Mouse (Mus musculus): ENCODE data around the gene Mal. TPM values are rescaled to one million over a fixed set of nuclear protein-coding genes. Genes with fewer than 3 reads are reported as not detected.

Gene Mal
- polyA plus RNA-seq, 1 experiment from 2014 or later, result 2.7 TPM

DNA sequence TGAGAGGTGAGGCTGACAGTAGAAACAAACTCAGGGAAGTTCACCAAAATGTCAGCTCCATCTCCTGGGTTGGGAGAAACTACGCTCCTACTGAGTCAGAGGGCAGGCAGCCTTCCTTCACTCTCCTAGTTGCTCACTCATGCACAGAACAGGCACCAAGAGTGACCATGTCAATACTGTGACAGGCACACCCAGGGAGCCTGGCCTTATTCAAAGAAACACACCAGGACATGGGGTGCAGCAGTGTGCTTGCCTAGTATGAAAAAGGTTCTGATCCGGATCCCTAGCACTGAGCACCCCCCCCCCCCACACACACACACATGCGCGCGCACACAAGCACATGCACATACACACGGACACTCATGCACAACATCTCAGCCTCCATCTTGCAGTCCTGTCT lies 8.3 kb downstream of the Mal start:
- Histone ChIP-seq H3K9ac (no peak overlapping the region), H3K4me1 (replicated peaks) (no peaks in the 10 kb centered on the region), H3K9me3 (no peaks in the 10 kb centered on the region), H3K36me3 (no peaks in the 10 kb centered on the region), H3K27ac (no peak overlapping the region), H3K4me2 (no peak overlapping the region), H3K4me3 (no peak overlapping the region), H3K27me3 (peaks cover 13% of the 10 kb centered on the region; the same call in 1 of the 2 replicates)
- ATAC-seq (ENCODE audit: low FRiP score), result no peak
- 91% methylated on average over 6 of the region's 6 CpGs for WGBS

DNA sequence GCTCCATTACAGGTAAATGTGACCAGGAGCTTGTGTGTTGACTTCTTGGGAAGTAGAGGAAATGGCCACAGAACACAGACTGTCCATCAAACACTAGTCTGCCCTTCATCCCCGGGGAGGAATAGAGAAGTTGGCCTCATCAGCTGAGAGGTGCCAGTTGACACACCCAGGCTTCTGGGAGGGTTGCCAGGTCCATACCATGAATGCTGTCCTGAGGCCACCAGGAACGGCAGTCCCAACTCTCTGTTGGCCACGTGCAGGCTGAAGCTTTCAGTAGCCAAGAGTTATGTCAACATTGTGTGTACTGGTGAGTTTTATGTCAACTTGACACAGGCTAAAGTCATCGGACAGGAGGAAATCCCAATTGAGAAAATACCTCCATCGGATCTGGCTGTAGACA lies 9.6 kb downstream of the Mal start:
- H3K9me3 ChIP-seq, result no peaks in the 10 kb centered on the region
- 0 out of 2 replicates have a peak, but pooled peaks cover 4% of the 10 kb centered on the region for H3K27me3 ChIP-seq
- no peak overlapping the region for H3K27ac ChIP-seq
- H3K9ac ChIP-seq, result no peak overlapping the region
- H3K4me3 ChIP-seq, result no peak overlapping the region
- no peaks in the 10 kb centered on the region for H3K36me3 ChIP-seq
- ATAC-seq (ENCODE audit: low FRiP score), result no peak
- H3K4me1 ChIP-seq (replicated peaks), result no peaks in the 10 kb centered on the region
- 83% methylated on average over 5 of the region's 5 CpGs for WGBS
- H3K4me2 ChIP-seq, result no peak overlapping the region

- no peak for ATAC-seq (ENCODE audit: low FRiP score)
- no peak overlapping the region for H3K9ac ChIP-seq
- no peaks in the 10 kb centered on the region for H3K4me1 ChIP-seq (replicated peaks)
- H3K9me3 ChIP-seq, result no peaks in the 10 kb centered on the region
- no peak overlapping the region for H3K4me2 ChIP-seq
- H3K27me3 ChIP-seq, result no peaks in the 10 kb centered on the region
- H3K4me3 ChIP-seq, result no peak overlapping the region
- WGBS, result 74% methylated on average over 19 of the region's 19 CpGs
- no peaks in the 10 kb centered on the region for H3K36me3 ChIP-seq
- no peak overlapping the region for H3K27ac ChIP-seq
Measured at GRCm38 (mm10) chr2:127643728-127644704, 12.5 kb downstream of the Mal start.

DNA sequence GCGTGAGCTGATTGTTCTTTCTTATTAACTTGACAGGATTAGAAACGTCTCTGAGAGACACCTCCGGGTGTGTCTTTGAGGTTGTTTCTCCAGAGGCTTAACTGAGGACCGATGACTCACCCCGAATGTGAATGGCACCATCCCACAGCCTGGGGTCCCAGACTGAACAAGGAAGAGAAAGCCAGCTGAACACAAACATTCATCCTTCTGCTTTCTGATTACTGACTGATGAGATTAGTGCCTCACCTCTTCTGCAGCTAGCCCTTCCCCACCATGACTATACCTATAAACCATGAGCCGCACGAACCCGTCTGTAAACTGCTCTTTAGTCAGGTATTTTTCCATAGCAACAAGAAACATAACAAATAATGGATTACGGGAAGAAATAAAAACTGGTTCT lies 17.5 kb downstream of the Mal start:
- no peaks in the 10 kb centered on the region for H3K4me1 ChIP-seq (replicated peaks)
- 87% methylated on average over 9 of the region's 9 CpGs for WGBS
- H3K27ac ChIP-seq, result no peak overlapping the region
- ATAC-seq (ENCODE audit: low FRiP score), result no peak
- H3K4me2 ChIP-seq, result no peak overlapping the region
- H3K36me3 ChIP-seq, result no peaks in the 10 kb centered on the region
- no peaks in the 10 kb centered on the region for H3K9me3 ChIP-seq
- no peaks in the 10 kb centered on the region for H3K27me3 ChIP-seq
- no peak overlapping the region for H3K4me3 ChIP-seq
- no peak overlapping the region for H3K9ac ChIP-seq

GRCm38 (mm10) chr2:127635581-127635980 lies 20.9 kb downstream of the Mal start:
- H3K4me1 ChIP-seq (replicated peaks), result no peaks in the 10 kb centered on the region
- H3K4me2 ChIP-seq, result no peak overlapping the region
- ATAC-seq (ENCODE audit: low FRiP score), result no peak
- H3K9me3 ChIP-seq, result no peaks in the 10 kb centered on the region
- WGBS, result 82% methylated on average over 6 of the region's 6 CpGs
- no peak overlapping the region for H3K4me3 ChIP-seq
- H3K27ac ChIP-seq, result no peak overlapping the region
- H3K27me3 ChIP-seq, result no peaks in the 10 kb centered on the region
- H3K9ac ChIP-seq, result no peak overlapping the region
- H3K36me3 ChIP-seq, result no peaks in the 10 kb centered on the region

- H3K27ac ChIP-seq, result no peak overlapping the region
- no peak overlapping the region for H3K9ac ChIP-seq
- H3K27me3 ChIP-seq, result 0 out of 2 replicates have a peak, but pooled peaks cover 3% of the 10 kb centered on the region
- no peak overlapping the region for H3K4me3 ChIP-seq
- no peaks in the 10 kb centered on the region for H3K4me1 ChIP-seq (replicated peaks)
- WGBS, result 74% methylated on average over 2 of the region's 2 CpGs
- ATAC-seq (ENCODE audit: low FRiP score), result no peak
- H3K36me3 ChIP-seq, result no peaks in the 10 kb centered on the region
- H3K4me2 ChIP-seq, result no peak overlapping the region
- no peaks in the 10 kb centered on the region for H3K9me3 ChIP-seq
Measured at GRCm38 (mm10) chr2:127632601-127633000, 23.9 kb downstream of the Mal start.

DNA sequence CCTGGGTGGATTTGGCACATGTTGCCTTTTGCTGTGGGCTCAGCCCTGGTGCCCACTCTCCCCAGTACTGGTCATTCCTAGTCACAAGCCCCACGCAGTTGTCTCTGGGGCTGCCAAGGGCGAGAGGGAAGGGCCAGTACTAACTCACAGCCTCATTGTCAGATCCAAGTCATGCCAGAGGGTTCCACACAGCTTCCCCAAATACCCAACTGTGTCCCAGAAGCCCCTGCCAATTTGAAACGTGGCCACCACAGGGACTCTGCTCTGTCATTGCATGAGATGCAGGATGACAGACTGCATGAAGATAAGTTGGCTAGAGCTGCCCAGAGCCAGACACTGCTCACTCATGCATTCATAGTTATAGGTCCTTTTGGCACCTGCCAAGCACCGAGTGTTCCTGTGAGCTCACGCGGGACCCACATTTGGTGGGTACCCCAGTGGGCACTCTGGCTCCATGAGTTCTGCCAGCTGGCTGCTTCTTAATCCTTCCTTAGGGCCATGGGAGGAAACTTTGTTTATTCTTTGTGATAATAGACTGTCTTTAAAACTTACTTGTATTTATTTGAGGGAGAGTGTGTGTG lies 28.4 kb downstream of the Mal start:
- no peaks in the 10 kb centered on the region for H3K9me3 ChIP-seq
- H3K27ac ChIP-seq, result no peak overlapping the region
- H3K27me3 ChIP-seq, result 0 out of 2 replicates have a peak, but pooled peaks cover 3% of the 10 kb centered on the region
- H3K4me1 ChIP-seq (replicated peaks), result no peaks in the 10 kb centered on the region; the same call in 1 of the 2 replicates
- H3K4me2 ChIP-seq, result no peak overlapping the region
- H3K4me3 ChIP-seq, result no peak overlapping the region
- no peak overlapping the region for H3K9ac ChIP-seq
- WGBS, result 81% methylated on average over 6 of the region's 6 CpGs
- ATAC-seq (ENCODE audit: low FRiP score), result no peak
- H3K36me3 ChIP-seq, result no peaks in the 10 kb centered on the region

GRCm38 (mm10) chr2:127627354-127627753 lies 29.1 kb downstream of the Mal start:
- Histone ChIP-seq H3K27me3 (0 out of 2 replicates have a peak, but pooled peaks cover 3% of the 10 kb centered on the region), H3K4me2 (no peak overlapping the region), H3K9me3 (no peaks in the 10 kb centered on the region), H3K27ac (no peak overlapping the region), H3K36me3 (no peaks in the 10 kb centered on the region), H3K4me1 (replicated peaks) (peaks cover 2% of the 10 kb centered on the region; the same call in 1 of the 2 replicates), H3K9ac (no peak overlapping the region), H3K4me3 (no peak overlapping the region)
- 31% methylated on average over 6 of the region's 6 CpGs for WGBS
- no peak for ATAC-seq (ENCODE audit: low FRiP score)

DNA sequence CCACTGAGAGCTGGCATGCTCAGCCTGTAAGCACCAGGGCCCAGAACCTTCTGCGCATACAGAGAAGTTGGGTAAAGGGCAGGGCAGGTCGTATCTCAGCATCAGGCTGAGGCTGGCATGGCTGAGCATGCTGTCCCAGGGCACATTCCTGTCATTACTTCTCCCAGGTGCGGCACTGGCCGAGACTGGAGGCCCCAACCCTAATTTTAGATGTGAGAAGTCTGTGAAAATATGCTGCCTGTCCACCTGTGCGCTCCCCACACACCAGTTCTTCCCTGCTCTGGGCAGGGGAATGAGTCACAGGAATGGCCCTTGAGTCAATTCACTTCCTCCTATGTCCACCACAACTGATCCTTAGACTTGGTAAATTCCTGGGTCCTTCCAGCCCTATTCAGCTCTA lies 30.8 kb downstream of the Mal start:
- Histone ChIP-seq H3K9me3 (no peaks in the 10 kb centered on the region), H3K4me1 (replicated peaks) (peaks cover 3% of the 10 kb centered on the region; the same call in 1 of the 2 replicates), H3K36me3 (no peaks in the 10 kb centered on the region), H3K27me3 (0 out of 2 replicates have a peak, but pooled peaks cover 3% of the 10 kb centered on the region), H3K4me3 (no peak overlapping the region), H3K9ac (no peak overlapping the region), H3K4me2 (no peak overlapping the region), H3K27ac (no peak overlapping the region)
- WGBS, result 85% methylated on average over 5 of the region's 5 CpGs
- no peak for ATAC-seq (ENCODE audit: low FRiP score)

GRCm38 (mm10) chr2:127624786-127625185 lies 31.7 kb downstream of the Mal start:
- H3K9me3 ChIP-seq, result no peaks in the 10 kb centered on the region
- H3K4me2 ChIP-seq, result no peak overlapping the region
- H3K4me3 ChIP-seq, result no peak overlapping the region
- H3K9ac ChIP-seq, result no peak overlapping the region
- H3K4me1 ChIP-seq (replicated peaks), result peaks cover 3% of the 10 kb centered on the region; the same call in 1 of the 2 replicates
- H3K36me3 ChIP-seq, result no peaks in the 10 kb centered on the region
- 98% methylated on average over 2 of the region's 2 CpGs for WGBS
- 0 out of 2 replicates have a peak, but pooled peaks cover 3% of the 10 kb centered on the region for H3K27me3 ChIP-seq
- ATAC-seq (ENCODE audit: low FRiP score), result no peak
- H3K27ac ChIP-seq, result no peak overlapping the region

DNA sequence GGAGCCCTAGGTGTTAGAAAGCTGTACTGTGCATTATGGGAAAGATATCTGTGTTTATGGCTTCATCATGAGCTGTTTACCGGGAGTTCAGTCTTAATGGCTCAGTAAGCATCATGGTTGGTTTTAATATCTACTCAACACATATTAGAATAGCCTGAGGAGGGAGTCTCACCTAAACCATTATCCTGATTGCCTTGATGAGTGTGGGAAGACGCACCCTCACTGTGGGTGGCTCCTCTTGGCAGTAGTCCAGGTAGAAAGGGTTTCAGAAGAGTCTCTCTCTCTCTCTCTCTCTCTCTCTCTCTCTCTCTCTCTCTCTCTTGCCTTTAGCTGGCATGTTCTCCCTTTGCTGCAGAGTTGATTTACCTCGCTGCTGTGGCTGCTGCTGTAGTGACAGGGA lies 34.4 kb downstream of the Mal start:
- no peak for ATAC-seq (ENCODE audit: low FRiP score)
- Histone ChIP-seq H3K9ac (no peak overlapping the region), H3K27me3 (no peaks in the 10 kb centered on the region), H3K4me3 (no peak overlapping the region), H3K36me3 (no peaks in the 10 kb centered on the region), H3K27ac (peak overlapping the region; percentile 13; the same call in 1 of the 2 replicates), H3K4me2 (no peak overlapping the region), H3K4me1 (replicated peaks) (peaks cover 3% of the 10 kb centered on the region; the same call in 1 of the 2 replicates), H3K9me3 (no peaks in the 10 kb centered on the region)
- WGBS, result 48% methylated on average over 3 of the region's 3 CpGs

GRCm38 (mm10) chr2:127619311-127619710 lies 37.2 kb downstream of the Mal start:
- H3K9ac ChIP-seq, result no peak overlapping the region
- 90% methylated on average over 3 of the region's 3 CpGs for whole genome bisulfite sequencing
- ATAC-seq (ENCODE audit: low FRiP score), result no peak
- H3K4me3 ChIP-seq, result no peak overlapping the region
- no peaks in the 10 kb centered on the region for H3K9me3 ChIP-seq
- no peaks in the 10 kb centered on the region for H3K36me3 ChIP-seq
- peaks cover 3% of the 10 kb centered on the region; the same call in 1 of the 2 replicates for H3K4me1 ChIP-seq (replicated peaks)
- H3K4me2 ChIP-seq, result no peak overlapping the region
- H3K27ac ChIP-seq, result no peak overlapping the region
- H3K27me3 ChIP-seq, result no peaks in the 10 kb centered on the region

Measured in hindbrain, embryonic 13.5 days (tissue).